Mouse (Mus musculus) NIH3T3 (cell line): ENCODE data around the gene Pde1a.

Experiments used
- DNase-seq: peaks from one replicate; pipeline ENCODE4 v3.0.0-alpha.2; 2012; ENCODE audit warnings: low read depth

Pde1a gene

DNA sequence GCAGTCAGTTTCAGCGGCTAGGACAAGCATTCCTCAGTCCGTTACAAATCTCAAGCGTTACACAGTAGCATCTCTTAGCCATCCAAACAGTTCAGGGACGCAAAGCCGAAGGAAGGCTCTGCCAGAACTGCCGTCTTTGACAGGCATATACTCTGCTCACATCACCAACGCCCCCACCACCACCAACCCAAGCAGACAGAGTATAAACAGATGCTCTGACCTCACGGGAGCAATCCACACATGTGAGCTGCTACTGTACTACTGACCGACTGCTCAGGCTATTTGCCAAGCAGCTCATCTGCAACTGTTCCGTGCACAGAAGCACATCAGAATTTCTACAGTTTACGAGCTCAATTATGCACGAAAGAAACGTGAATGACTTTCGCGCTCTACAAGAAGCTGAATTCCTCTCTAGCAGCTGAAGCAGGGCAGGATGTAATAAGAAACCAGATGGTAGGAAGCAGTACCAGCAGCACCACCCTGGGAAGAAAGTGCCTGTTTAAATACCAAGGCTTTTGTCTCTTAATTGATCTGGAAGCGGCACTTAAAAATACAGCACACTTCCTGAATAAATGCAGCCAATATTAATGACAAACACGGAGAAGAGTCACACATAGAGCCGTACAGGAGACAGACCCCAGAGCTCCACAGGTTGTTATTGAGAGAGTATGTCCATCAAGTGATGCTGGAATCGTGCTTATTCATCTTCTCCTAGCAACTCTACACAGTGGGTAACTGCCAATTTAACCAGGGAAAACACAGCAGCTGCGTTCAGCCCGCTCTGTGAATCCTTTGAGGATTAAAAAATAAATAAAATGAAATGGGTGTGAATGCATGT, at the start of gene Pde1a:
Pde1a (minus strand) TSS at position 598 of the 838 bp plus-strand sequence.
- no peak for DNase-seq

DNA sequence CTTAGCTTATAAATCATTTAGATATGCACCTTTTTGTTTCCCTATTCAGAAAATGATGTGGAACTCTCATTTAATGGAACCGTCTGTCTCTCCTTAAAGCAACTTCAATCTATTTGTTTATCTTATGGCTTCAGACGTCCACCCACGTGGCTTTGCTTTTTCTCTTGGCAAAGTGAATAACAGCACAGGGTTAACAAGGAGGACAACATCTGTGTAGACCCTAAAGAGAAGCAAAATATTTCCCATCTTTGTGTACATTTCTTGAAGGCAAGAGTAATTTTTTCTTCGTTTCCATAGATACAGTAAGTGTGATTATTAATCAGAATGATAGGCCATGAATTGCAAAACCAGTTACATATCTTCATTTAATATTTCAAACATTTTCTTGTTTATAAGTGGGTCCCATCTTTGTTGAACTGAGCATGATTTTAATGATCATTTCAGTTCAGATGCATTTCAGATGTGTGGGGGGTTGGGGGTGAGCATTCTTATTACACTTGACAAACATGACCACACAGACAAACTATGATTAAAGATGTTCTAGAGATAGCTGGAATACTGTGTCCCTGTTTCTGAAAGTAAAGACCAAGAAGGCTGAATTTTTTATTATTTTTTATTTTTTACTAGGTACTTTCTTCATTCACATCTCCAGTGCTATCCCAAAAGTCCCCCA, 49.5 kb upstream of the Pde1a start:
- no peak for DNase-seq

DNA sequence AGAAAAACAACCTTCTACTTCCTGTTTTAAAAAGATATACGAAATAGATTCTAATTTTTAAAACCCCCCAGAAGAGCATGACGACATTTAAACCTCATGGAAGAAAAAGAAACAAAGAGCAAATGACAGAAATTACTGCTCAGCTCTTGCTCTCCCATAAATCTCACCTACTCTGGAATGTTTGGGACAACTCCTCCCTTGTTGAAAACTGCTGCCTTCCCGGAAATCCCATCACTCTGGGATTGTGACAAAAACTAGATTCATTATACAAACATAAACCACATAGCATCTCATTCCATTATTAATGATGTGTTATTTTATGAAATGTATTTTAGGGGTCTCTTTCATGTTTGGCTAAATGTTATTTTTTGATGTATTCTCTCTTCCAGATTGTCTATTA, 48.9 kb upstream of the Pde1a start:
- no peak for DNase-seq

DNA sequence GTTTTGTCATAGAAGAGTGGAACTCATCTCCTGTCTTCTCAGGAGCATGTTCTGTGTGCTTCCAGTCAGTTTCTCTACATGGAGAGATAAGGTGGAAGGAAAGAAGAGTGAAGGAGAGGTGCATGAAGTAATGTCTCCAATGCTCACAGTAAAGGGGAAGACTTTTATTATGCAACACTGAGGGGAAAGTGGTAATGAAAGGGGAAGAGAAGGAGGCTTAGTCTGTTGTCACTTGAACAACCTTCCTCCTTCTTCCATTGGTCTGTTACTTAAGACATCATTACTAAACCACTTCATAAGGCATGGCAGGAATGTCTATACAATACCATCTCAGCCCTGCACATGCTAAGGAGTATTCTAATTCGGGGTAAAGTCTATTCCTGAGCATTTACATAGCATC, 38.8 kb upstream of the Pde1a start:
- DNase-seq, result no peak

DNA sequence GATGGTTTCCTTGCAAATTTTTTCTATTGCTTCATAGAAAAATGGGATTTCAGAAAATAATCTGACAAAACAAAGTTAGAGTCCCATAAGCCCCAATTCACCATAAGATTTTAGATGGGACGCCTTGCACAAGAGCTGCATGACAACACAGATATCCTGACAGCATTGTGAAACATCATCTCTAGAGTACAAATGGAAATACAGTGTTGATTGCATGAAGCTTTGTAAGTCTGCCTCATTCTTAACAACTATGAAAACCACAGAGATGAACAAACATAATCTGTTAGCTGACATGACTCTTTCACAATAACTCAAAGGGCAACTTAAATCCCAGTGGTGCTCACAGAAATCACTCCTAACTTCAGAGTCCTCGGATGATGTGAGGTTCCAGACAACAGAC, 29.5 kb upstream of the Pde1a start:
- no peak for DNase-seq

DNA sequence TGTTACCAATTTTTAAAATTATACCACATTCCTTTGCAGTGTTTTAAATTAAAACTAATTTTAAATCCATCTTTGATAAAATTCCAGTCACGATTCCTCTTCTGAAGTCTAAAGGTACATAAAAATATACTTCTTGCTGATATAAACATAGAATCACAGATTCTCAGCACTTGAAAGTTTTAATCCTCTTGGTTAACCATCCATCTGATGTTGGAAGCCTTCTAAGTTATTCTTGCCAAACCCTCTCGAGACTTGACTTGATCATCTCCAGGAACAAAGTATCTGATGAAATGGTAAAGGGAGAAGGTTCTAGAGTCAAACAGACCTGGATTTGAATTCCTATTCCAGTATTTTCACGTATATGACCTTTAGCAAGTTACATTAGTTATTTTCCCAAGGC, 28.9 kb upstream of the Pde1a start:
- no peak for DNase-seq

DNA sequence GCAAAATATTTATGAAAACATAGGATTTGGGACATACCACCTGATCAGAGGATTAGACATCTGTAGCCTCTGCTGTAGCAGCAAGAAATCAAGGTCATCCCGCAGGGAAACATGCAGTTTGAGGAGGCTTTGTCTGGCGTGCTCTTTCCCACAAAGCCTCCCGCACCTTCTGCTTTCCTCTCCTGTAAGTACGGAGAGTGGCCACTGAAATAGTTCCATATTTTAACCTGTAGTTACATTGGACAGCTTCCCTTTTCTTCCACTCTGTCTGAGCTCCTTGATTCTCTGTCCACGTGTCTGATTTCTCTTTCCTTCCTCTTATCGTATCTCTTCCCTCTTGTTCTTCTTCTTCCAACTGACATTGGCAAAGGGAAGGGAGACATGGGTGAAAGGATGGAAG, 20.8 kb upstream of the Pde1a start:
- DNase-seq, result no peak

DNA sequence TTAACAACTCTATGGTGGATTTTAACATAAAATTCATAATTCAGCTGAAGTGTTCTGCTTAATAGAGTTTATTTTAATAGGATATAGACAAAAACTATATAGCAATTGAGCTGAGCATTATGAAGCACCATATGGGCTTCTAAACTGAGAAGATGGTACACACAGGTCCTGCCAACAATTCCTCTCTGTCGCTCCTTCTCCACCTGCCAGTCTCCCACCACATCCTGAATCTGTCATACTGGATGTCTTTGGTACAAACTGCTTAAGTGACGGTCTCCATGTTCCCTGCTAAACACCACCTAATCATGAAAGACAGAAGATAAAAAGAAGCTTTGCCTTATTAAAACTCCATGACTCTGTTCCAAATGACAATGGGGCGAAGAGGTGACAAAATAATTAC, 20.1 kb upstream of the Pde1a start:
- DNase-seq, result no peak

DNA sequence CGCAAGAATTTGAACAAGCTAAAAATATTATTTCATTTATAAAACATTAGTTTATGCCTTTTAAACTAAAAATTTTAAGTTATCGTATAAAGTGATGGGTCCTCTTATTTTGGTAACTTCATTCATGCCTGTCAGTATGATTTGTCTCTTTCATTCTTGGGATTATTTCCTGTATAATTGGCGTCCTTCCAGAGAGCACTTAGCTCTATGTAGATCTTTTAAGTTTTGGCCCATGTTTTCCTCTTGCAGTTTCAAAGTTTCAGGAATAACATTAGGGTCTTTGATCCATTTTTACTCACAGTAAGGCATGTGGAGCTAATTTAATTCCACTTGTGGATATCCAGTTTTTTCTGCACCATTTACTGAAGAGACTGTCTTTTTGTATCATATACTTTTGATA, 5.8 kb upstream of the Pde1a start:
- DNase-seq, result no peak

DNA sequence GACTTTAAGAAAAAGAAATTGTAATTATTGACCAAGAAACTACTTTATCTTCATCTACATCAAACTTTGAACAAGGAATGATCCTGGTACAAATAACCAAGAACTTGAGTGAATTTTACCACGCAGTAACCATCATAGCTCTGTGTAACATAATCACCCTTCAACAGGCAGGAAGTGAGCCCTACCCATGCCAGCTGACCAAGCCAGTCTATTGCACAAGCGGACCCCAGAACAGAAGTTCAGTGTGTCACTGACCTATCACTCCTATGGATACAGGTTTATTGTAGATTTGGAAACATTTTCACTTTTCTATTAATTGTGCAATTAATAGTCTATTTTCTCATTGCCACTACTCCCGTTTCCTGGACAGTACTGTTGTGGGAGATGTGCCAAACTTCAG, 3.4 kb upstream of the Pde1a start:
- DNase-seq, result no peak

DNA sequence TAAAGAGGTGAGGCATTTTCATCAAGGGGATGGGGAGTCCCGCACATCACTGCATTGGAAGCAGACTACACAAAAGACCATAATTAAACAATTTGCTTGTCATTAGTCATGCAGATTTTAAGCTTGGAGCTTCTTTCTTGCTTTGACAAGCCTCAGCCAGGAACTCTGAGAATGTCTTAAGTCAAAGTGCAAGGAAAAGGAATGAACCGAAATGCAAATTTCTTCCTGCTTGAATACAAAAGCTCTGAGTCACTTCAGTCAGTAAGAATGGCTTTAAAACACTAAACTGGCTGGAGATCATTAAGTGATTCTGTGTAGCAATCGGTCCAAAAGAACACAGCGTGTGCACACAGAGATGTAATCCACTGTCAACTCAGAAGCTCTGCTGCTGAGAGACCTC, 2.6 kb downstream of the Pde1a start:
- peak; percentile 2 for DNase-seq

DNA sequence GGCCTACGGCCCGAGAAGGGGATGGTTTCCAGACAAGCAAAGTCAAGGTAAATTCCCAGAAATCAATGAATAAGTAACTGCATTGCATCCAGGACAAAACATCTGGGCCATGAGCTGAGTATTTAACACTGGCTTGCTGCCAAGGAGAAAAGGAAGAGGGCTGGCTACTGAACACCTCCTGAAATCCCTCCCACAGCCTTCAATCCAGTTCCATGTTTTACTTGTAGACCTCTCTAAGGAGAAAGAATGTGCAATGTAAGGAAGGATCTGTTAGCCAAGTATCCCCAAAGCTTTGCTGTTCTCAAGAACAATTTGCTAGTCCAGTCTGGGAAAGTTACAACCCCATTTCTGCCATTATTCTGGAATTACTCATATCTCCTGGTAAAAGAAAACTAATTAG, 42.4 kb downstream of the Pde1a start:
- peak; percentile 5 for DNase-seq

DNA sequence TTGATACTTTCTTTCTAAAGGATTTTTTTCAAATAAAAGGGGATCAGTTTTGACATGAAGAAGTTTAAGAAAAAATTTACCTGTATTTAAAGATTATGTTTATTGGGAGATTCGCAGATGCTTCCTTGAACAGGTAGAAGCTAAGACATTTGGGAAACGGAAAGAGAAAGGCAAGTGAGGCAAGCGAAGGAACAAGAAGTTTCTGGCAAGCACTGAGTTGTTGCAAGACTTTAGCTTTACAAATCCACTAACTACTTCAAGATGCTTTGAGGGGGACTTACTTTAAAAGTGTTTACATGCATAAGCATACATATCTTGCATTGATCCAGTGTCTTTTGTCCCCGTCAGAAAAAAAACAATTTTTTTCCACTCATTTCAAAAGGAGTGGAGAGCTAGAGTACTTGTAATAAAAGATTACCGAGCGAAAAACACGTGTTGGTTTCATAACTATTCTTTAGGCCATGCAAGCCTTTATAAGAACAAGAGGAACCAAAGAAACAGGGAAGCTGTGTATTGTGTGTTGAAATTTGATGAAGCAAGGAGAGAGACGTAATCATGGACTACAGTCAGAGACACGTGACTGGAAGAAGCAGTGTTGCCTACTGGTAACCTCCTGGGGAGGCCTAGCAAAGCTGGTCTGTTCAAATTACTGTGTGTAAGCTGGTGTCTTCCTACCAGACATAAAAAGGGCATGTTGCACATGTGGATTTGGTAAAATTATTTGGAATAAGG, 49.0 kb downstream of the Pde1a start:
- DNase-seq, result no peak

DNA sequence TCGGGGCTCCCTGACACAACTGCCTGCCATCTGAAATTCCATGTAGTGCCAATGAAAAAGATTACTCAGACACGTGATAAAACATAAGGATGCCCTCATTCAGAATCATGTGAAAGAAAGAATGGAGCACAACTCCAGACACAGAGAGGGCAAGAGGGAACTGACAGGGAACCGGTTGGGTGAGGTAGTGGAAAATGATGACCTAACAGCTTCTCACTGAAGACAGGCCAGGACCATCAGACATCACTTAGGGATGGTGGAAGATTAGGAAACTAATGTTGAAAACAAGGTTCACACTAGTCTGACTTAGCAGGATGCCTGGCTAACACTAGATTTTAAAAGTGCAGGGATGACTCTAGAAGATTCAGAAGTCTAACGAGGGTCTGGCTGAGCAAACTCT, 49.6 kb downstream of the Pde1a start:
- no peak for DNase-seq

DNA sequence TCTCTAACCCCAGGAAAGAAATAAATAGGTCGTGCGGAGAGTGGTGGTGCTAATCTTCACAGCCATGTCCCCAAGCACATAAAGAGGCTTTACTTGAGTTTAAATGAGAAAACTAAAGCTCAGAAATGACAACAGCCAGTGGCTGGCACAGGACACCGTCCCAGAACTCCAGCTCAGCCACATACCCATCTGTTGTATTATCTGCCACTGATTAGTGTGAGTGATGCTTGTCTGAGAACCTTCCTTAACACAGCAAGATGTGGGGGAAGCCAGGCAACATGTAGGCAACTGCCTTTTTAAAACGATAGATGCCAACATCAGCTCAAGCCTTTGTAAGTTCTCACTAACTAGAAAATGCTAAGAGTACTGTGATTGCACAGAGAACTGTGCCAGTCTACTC, 52.9 kb downstream of the Pde1a start:
- no peak for DNase-seq

DNA sequence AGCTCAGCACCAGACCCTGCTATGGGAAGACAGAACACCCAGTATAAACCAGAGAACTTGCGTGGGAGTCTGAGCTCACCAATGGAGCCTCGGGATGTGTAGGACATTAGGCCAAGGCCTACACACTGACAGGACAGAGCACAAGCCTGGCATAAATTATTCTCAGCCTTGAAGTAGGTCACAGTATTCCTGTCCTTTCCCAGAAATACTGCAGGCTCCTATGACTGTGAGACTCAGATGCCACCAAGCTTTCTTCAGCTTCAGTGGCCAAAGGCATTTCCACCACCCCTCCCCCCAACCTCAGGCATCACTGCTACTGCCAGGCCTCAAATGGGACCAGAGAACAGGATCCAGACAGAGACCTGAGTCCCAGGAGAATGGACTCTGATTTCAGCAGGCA, 54.7 kb downstream of the Pde1a start:
- DNase-seq, result no peak

DNA sequence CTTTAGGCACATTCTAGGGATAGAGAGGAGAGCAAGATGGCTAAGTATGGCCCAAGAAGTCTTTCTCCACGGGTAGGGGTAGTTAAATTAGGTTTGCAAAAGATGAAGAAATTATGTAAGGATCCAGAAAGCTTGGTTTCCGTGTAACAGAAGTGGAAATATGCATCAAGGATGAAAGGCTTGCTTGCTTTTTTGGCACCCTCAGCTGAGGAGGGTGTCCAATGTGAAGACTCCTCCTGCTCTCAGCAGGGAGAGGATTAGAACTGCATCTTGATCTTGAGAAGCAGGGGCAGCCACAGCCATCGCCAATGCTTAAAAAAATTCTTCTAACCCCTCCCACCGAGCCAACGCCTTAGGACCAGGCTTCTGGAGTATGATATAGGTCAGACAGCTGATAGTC, 55.2 kb downstream of the Pde1a start:
- DNase-seq, result no peak

DNA sequence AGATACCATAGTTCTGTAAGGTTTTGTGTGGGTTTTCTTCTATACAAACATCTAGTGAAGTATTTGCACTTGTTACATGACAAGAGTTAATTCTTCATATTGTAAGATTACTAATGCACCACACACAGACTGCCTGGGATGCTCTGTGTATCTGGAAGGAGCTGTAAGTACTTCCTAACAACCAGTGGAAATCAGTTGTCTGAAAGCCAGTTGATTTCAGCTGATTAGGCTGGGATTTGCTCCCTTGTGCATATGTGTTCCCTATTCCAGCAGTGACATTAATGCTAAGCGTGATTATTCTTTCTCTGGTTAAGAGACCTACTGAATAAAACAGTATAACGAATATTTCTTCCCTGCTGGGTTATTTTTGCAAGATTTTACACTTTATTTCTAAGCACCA, 55.8 kb downstream of the Pde1a start:
- DNase-seq, result no peak

DNA sequence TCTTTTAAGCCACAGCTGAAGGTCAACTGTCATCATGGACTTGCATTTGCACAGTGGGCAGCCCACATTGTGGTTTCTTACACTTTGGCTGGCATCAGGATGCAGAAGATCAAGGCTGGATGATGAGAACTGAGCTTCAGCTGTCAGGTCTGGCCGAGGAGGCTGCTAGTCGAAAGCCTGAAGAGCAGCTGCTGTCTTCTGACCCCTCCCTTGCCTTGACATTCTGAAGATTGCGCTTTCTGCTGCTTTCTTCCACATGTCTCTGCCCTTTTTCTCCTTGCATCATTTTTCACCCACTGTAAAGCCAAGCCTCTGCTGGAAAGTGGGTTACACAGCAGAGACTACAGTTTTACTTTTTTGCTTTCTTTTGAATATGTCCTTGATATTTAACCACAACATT, 59.5 kb downstream of the Pde1a start:
- no peak for DNase-seq

DNA sequence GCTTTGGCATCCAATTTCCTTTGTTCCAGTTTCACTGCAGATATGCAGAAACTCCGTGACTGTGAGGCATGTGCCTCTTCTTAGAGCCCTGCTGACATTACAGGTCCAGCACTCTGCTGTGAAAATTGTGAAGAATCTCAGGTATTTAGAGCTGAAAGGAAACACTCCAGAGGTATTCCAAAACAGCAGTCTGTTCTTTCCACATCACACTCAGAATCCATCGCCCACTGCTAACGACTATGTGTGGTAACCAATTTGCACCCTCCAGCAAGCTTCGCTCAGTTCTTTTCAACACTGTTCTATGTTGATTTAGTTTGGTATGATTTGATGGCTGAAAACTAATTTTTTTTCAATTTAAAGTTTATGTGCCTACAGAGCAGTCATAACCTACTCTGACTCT, 62.8 kb downstream of the Pde1a start:
- DNase-seq, result no peak

DNA sequence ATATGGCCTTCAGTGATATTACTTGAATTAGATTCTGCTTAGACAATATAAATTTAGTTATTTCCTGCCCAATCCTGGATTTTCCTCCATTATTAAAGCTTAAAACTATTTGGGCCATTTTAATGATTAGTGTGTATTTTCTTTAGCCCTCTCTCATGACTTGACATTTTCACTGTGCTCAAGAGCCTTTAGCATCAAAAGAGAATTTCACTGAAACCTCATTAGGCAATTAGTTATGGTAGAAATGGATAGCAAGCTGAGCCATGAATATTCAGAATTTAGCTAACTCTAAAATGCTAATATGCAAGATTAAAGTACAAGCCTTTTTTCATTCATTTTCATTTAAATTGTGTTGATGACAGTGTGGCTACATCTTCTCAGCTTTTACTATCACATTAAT, 73.2 kb downstream of the Pde1a start:
- no peak for DNase-seq

DNA sequence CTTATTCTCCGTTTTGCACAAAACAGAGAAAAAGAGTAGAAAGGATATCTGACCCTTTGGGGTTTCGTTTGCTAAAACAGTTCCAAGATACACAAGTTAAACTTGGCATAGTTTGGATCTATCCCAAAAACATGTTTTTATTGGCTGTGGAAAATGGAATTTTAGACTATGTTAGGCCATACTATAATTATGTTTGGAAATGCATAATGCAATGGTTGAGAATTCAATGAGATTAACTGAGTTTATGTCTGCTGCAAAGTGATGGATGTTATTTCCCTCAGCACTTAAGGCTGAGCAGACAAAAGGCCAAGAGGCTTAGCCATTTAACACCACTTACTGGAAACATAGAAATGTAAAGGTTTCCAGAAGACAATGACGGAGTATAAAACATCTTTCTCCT, 75.2 kb downstream of the Pde1a start:
- peak; percentile 62 for DNase-seq
